Mouse (Mus musculus): ENCODE data around the gene Rab37. TPM values are rescaled to one million over a fixed set of nuclear protein-coding genes. Genes with fewer than 3 reads are reported as not detected.

Gene Rab37
- polyA plus RNA-seq, 1 experiment from 2014 or later: 3.6 TPM

GRCm38 (mm10) chr11:115073002-115073401 is 18.2 kb upstream of the Rab37 start:
- ATAC-seq: no peak
- Histone ChIP-seq H3K4me3 (replicated peaks) (no peak overlapping the region), H3K27ac (no peak overlapping the region), H3K4me2 (replicated peaks) (no peak overlapping the region), H3K4me1 (replicated peaks) (peaks cover 16% of the 10 kb centered on the region), H3K27me3 (replicated peaks) (no peaks in the 10 kb centered on the region), H3K9ac (no peak overlapping the region), H3K36me3 (no peaks in the 10 kb centered on the region), H3K9me3 (no peaks in the 10 kb centered on the region)
- WGBS: 78% methylated on average over 5 of the region's 5 CpGs

GRCm38 (mm10) chr11:115075407-115075806 is 15.8 kb upstream of the Rab37 start:
- Histone ChIP-seq H3K27ac (no peak overlapping the region), H3K27me3 (replicated peaks) (no peaks in the 10 kb centered on the region), H3K9me3 (no peaks in the 10 kb centered on the region), H3K4me1 (replicated peaks) (peaks cover 16% of the 10 kb centered on the region), H3K36me3 (no peaks in the 10 kb centered on the region), H3K4me3 (replicated peaks) (no peak overlapping the region), H3K9ac (no peak overlapping the region), H3K4me2 (replicated peaks) (no peak overlapping the region)
- 54% methylated on average over 7 of the region's 7 CpGs for WGBS
- peak; percentile 27; the same call in 1 of the 2 replicates for ATAC-seq

GRCm38 (mm10) chr11:115075859-115076258 is 15.4 kb upstream of the Rab37 start:
- Histone ChIP-seq H3K4me3 (replicated peaks) (no peak overlapping the region), H3K27me3 (replicated peaks) (no peaks in the 10 kb centered on the region), H3K27ac (no peak overlapping the region), H3K4me1 (replicated peaks) (peaks cover 16% of the 10 kb centered on the region), H3K9me3 (no peaks in the 10 kb centered on the region), H3K9ac (no peak overlapping the region), H3K4me2 (replicated peaks) (no peak overlapping the region; the same call in 1 of the 2 replicates), H3K36me3 (no peaks in the 10 kb centered on the region)
- peak; percentile 67 for ATAC-seq
- WGBS: 34% methylated on average over 5 of the region's 5 CpGs

GRCm38 (mm10) chr11:115077436-115077835 is 13.8 kb upstream of the Rab37 start:
- Histone ChIP-seq H3K4me2 (replicated peaks) (no peak overlapping the region), H3K9ac (no peak overlapping the region), H3K36me3 (no peaks in the 10 kb centered on the region), H3K9me3 (no peaks in the 10 kb centered on the region), H3K4me1 (replicated peaks) (0 out of 2 replicates have a peak, but pooled peaks cover 3% of the 10 kb centered on the region), H3K27me3 (replicated peaks) (no peaks in the 10 kb centered on the region), H3K27ac (no peak overlapping the region), H3K4me3 (replicated peaks) (no peak overlapping the region)
- no peak for ATAC-seq
- 89% methylated on average over 1 of the region's 1 CpGs for WGBS

GRCm38 (mm10) chr11:115078680-115079079 is 12.6 kb upstream of the Rab37 start:
- Histone ChIP-seq H3K4me2 (replicated peaks) (no peak overlapping the region), H3K4me3 (replicated peaks) (no peak overlapping the region), H3K27ac (no peak overlapping the region), H3K9ac (no peak overlapping the region), H3K27me3 (replicated peaks) (no peaks in the 10 kb centered on the region), H3K36me3 (no peaks in the 10 kb centered on the region), H3K9me3 (no peaks in the 10 kb centered on the region), H3K4me1 (replicated peaks) (0 out of 2 replicates have a peak, but pooled peaks cover 3% of the 10 kb centered on the region)
- no peak for ATAC-seq
- WGBS: 85% methylated on average over 5 of the region's 5 CpGs

GRCm38 (mm10) chr11:115080886-115081285 is 10.3 kb upstream of the Rab37 start:
- H3K4me2 ChIP-seq (replicated peaks): no peak overlapping the region
- no peaks in the 10 kb centered on the region for H3K9me3 ChIP-seq
- H3K27me3 ChIP-seq (replicated peaks): 0 out of 2 replicates have a peak, but pooled peaks cover 5% of the 10 kb centered on the region
- no peak overlapping the region for H3K27ac ChIP-seq
- ATAC-seq: no peak
- WGBS: 30% methylated on average over 13 of the region's 13 CpGs
- no peaks in the 10 kb centered on the region for H3K36me3 ChIP-seq
- H3K4me3 ChIP-seq (replicated peaks): no peak overlapping the region
- H3K9ac ChIP-seq: no peak overlapping the region
- no peaks in the 10 kb centered on the region for H3K4me1 ChIP-seq (replicated peaks)

GRCm38 (mm10) chr11:115081373-115081772 is 9.9 kb upstream of the Rab37 start:
- Histone ChIP-seq H3K9me3 (no peaks in the 10 kb centered on the region), H3K36me3 (no peaks in the 10 kb centered on the region), H3K27me3 (replicated peaks) (0 out of 2 replicates have a peak, but pooled peaks cover 5% of the 10 kb centered on the region), H3K9ac (no peak overlapping the region), H3K4me2 (replicated peaks) (no peak overlapping the region), H3K27ac (no peak overlapping the region), H3K4me3 (replicated peaks) (no peak overlapping the region), H3K4me1 (replicated peaks) (no peaks in the 10 kb centered on the region)
- WGBS: 65% methylated on average over 3 of the region's 3 CpGs
- no peak for ATAC-seq

- ATAC-seq: no peak
Observed at GRCm38 (mm10) chr11:115082196-115082595, 9.0 kb upstream of the Rab37 start.

GRCm38 (mm10) chr11:115083376-115084139 is 7.7 kb upstream of the Rab37 start:
- WGBS: 43% methylated on average over 18 of the region's 18 CpGs
- Histone ChIP-seq H3K36me3 (no peaks in the 10 kb centered on the region), H3K27ac (no peak overlapping the region), H3K4me2 (replicated peaks) (no peak overlapping the region), H3K4me1 (replicated peaks) (no peaks in the 10 kb centered on the region), H3K9ac (no peak overlapping the region), H3K27me3 (replicated peaks) (0 out of 2 replicates have a peak, but pooled peaks cover 5% of the 10 kb centered on the region), H3K4me3 (replicated peaks) (no peak overlapping the region), H3K9me3 (no peaks in the 10 kb centered on the region)
- 0 out of 2 replicates have a peak, but pooled peaks have one; percentile 35 for ATAC-seq

More at GRCm38 (mm10) chr11:115082196-115082595, 9.0 kb upstream of the Rab37 start:
- Histone ChIP-seq H3K4me2 (replicated peaks) (no peak overlapping the region), H3K27me3 (replicated peaks) (0 out of 2 replicates have a peak, but pooled peaks cover 5% of the 10 kb centered on the region), H3K4me1 (replicated peaks) (no peaks in the 10 kb centered on the region), H3K27ac (no peak overlapping the region), H3K9me3 (no peaks in the 10 kb centered on the region), H3K36me3 (no peaks in the 10 kb centered on the region), H3K9ac (no peak overlapping the region), H3K4me3 (replicated peaks) (no peak overlapping the region)
- 67% methylated on average over 6 of the region's 6 CpGs for WGBS

- H3K4me2 ChIP-seq (replicated peaks): no peak overlapping the region; the same call in 1 of the 2 replicates
- ATAC-seq: peak; percentile 67
- no peak overlapping the region for H3K9ac ChIP-seq
- H3K27me3 ChIP-seq (replicated peaks): 0 out of 2 replicates have a peak, but pooled peaks cover 5% of the 10 kb centered on the region
- no peak overlapping the region for H3K4me3 ChIP-seq (replicated peaks)
- H3K4me1 ChIP-seq (replicated peaks): no peaks in the 10 kb centered on the region
- WGBS: 42% methylated on average over 12 of the region's 12 CpGs
- H3K27ac ChIP-seq: no peak overlapping the region
- H3K9me3 ChIP-seq: no peaks in the 10 kb centered on the region
- no peaks in the 10 kb centered on the region for H3K36me3 ChIP-seq
Observed at GRCm38 (mm10) chr11:115084595-115084994, 6.6 kb upstream of the Rab37 start.

- no peaks in the 10 kb centered on the region for H3K36me3 ChIP-seq
- peak; percentile 59; the same call in 1 of the 2 replicates for ATAC-seq
- no peaks in the 10 kb centered on the region for H3K9me3 ChIP-seq
- H3K9ac ChIP-seq: no peak overlapping the region
- 60% methylated on average over 8 of the region's 8 CpGs for WGBS
- H3K4me3 ChIP-seq (replicated peaks): no peak overlapping the region
- H3K4me1 ChIP-seq (replicated peaks): no peaks in the 10 kb centered on the region
- 0 out of 2 replicates have a peak, but pooled peaks cover 5% of the 10 kb centered on the region for H3K27me3 ChIP-seq (replicated peaks)
- H3K27ac ChIP-seq: no peak overlapping the region
- H3K4me2 ChIP-seq (replicated peaks): no peak overlapping the region; the same call in 1 of the 2 replicates
Observed at GRCm38 (mm10) chr11:115085064-115085463, 6.2 kb upstream of the Rab37 start.

GRCm38 (mm10) chr11:115086213-115086612 is 5.0 kb upstream of the Rab37 start:
- Histone ChIP-seq H3K9ac (no peak overlapping the region), H3K4me2 (replicated peaks) (no peak overlapping the region), H3K27me3 (replicated peaks) (peaks cover 9% of the 10 kb centered on the region), H3K36me3 (no peaks in the 10 kb centered on the region), H3K9me3 (no peaks in the 10 kb centered on the region), H3K4me1 (replicated peaks) (no peaks in the 10 kb centered on the region; the same call in 1 of the 2 replicates), H3K27ac (no peak overlapping the region), H3K4me3 (replicated peaks) (no peak overlapping the region)
- ATAC-seq: no peak
- WGBS: 57% methylated on average over 7 of the region's 7 CpGs

Data from intestine, embryonic 15.5 days (tissue).